Mouse (Mus musculus): Measurements from ENCODE around the gene Olfr1148. TPM values are rescaled to one million over a fixed set of nuclear protein-coding genes. Genes with fewer than 3 reads are reported as not detected.

Olfr1148 gene
- total RNA-seq (2014; fragmentation: Nextera tagmentation) (not detected in 2 replicates), total RNA-seq (2017) (0.11 TPM in 1 of 2 replicates, not detected in the other), polyA plus RNA-seq (2012) (not detected in 2 replicates)

DNA sequence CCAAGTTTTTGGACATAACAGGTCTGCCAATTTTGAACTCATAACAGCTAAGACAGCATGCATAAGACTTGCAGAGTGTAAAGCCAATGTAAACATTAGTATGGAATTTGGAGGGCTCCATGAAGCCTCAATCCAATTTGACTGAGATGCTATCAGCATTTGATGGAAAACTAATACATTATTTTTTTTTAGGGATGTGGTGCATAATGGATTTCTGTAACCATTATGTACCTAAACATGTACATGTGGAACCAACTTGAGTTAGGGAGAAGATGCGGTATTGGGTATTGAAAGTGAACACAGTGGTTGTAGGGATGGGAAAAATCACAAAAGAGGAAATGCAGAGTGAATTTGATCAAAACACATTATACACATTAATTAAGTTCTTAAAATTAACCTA, at the start of gene Olfr1148:
Gene Olfr1148, plus strand, starts transcription at position 301 of the 400 bp plus-strand sequence.
- H3K9me3 ChIP-seq (replicated peaks) = no peaks in the 10 kb centered on the region
- no peak for DNase-seq (ENCODE audit: low spot score)
- no peaks in the 10 kb centered on the region for H3K27me3 ChIP-seq (ENCODE audit: insufficient read depth, low read length)
- TF ChIP-seq CTCF (IDR thresholded peaks at IDR 0.05; ENCODE audit: low read depth, low read length) (no peak), GATA1 (IDR thresholded peaks at IDR 0.05; ENCODE audit: borderline replicate concordance, low read length) (no peak), POLR2AphosphoS5 (IDR thresholded peaks at IDR 0.05; ENCODE audit: insufficient replicate concordance, low read depth, low read length) (no peak), TAL1 (conservative IDR thresholded peaks at IDR 0.05; ENCODE audit: low read depth, low read length) (no peak), GATA2 (IDR thresholded peaks at IDR 0.05; ENCODE audit: borderline replicate concordance, low read depth, low read length) (no peak)
- no peak for ATAC-seq (ENCODE audit: extremely low read depth, insufficient number of reproducible peaks, low FRiP score, poor library complexity, severe bottlenecking)
- no peak within 1 kb of the TSS for H3K4me3 ChIP-seq (ENCODE audit: low read depth, low read length)
- H3K4me1 ChIP-seq (ENCODE audit: insufficient read depth, low read depth, low read length) = no peaks in the 10 kb centered on the region
- H3K36me3 ChIP-seq (replicated peaks) = no peaks in the 10 kb centered on the region

DNA sequence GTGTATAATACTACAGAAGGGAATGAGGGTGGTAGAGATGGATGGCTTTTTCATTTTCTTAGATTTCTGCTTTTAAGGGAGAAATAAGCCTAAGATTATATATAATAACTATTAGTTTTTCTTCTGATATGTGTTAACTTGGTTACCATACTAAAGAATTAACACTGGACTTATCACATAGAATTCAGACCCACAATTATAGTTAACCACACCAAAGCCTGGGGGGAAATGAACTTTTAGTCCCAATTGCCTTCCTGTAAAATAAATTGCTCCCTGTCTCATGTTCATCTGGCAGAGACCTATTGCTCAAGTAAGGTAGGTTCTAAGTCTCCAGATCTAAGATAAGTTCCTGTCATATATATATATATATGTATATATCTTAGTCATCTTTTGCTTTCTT, 30.0 kb upstream of the Olfr1148 start, which contains the start of gene Olfr1143:
Gene Olfr1143, plus strand, starts transcription at position 301 of the 400 bp plus-strand sequence.
- Histone ChIP-seq H3K27me3 (ENCODE audit: insufficient read depth, low read length) (no peaks in the 10 kb centered on the region), H3K36me3 (replicated peaks) (no peaks in the 10 kb centered on the region), H3K4me3 (ENCODE audit: low read depth, low read length) (no peak within 1 kb of the TSS), H3K9me3 (replicated peaks) (no peaks in the 10 kb centered on the region), H3K4me1 (ENCODE audit: insufficient read depth, low read depth, low read length) (no peaks in the 10 kb centered on the region)
- ATAC-seq (ENCODE audit: extremely low read depth, insufficient number of reproducible peaks, low FRiP score, poor library complexity, severe bottlenecking) (no peak), DNase-seq (ENCODE audit: low spot score) (no peak)
- no peak for TF ChIP-seq CTCF (IDR thresholded peaks at IDR 0.05; ENCODE audit: low read depth, low read length)
- TF ChIP-seq GATA2 (IDR thresholded peaks at IDR 0.05; ENCODE audit: borderline replicate concordance, low read depth, low read length) = no peak
- no peak for TF ChIP-seq GATA1 (IDR thresholded peaks at IDR 0.05; ENCODE audit: borderline replicate concordance, low read length)

DNA sequence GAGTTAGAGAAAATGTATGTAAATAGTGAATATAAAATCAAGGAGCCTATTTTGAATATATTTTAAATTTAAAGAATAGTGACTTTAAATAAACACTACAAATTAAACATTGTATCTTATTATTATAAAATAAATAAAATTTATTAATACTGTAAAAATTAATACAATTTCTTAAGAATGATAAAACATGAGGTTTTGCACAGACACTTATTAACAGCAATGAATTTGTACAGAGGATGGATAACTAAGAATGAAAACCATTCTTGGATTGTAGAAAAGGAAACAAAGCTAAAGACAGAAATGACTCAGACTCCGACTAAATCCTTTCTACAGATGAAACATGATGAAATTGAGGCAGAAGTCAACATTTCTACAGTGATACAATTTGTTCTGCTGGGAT, 20.8 kb upstream of the Olfr1148 start, which contains the start of gene Olfr1145:
Gene Olfr1145, plus strand, starts transcription at position 301 of the 400 bp plus-strand sequence.
- no peak for DNase-seq (ENCODE audit: low spot score)
- Histone ChIP-seq H3K9me3 (replicated peaks) (no peaks in the 10 kb centered on the region), H3K4me1 (ENCODE audit: insufficient read depth, low read depth, low read length) (no peaks in the 10 kb centered on the region), H3K4me3 (ENCODE audit: low read depth, low read length) (no peak within 1 kb of the TSS), H3K36me3 (replicated peaks) (no peaks in the 10 kb centered on the region), H3K27me3 (ENCODE audit: insufficient read depth, low read length) (no peaks in the 10 kb centered on the region)
- ATAC-seq (ENCODE audit: extremely low read depth, insufficient number of reproducible peaks, low FRiP score, poor library complexity, severe bottlenecking) = no peak
- TF ChIP-seq CTCF (IDR thresholded peaks at IDR 0.05; ENCODE audit: low read depth, low read length) = no peak
- TF ChIP-seq GATA2 (IDR thresholded peaks at IDR 0.05; ENCODE audit: borderline replicate concordance, low read depth, low read length) = no peak
- TF ChIP-seq TAL1 (conservative IDR thresholded peaks at IDR 0.05; ENCODE audit: low read depth, low read length) = no peak
- TF ChIP-seq GATA1 (IDR thresholded peaks at IDR 0.05; ENCODE audit: borderline replicate concordance, low read length) = no peak
- TF ChIP-seq POLR2AphosphoS5 (IDR thresholded peaks at IDR 0.05; ENCODE audit: insufficient replicate concordance, low read depth, low read length) = no peak

DNA sequence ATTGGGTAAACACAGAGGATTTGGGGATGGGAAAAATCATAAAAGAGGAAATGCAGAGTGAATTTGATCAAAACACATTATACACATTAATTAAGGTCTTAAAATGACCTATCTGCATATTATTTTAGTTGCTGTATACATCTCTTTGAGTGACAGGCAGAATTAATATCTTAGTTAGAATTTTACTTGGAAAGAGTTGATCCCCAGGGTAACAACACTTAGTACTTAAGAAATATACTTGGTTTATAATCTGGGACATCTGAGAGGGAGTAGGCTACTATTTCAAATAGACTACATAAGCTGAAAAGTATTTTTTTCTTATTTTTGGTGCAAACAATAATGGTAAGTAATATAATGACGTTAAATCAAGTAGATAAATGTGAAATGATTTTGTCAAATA, 13.4 kb downstream of the Olfr1148 start, which contains the start of gene Olfr1150-ps1:
Gene Olfr1150-ps1, plus strand, starts transcription at position 301 of the 400 bp plus-strand sequence.
- DNase-seq (ENCODE audit: low spot score) = no peak
- no peaks in the 10 kb centered on the region for H3K9me3 ChIP-seq (replicated peaks)
- H3K4me1 ChIP-seq (ENCODE audit: insufficient read depth, low read depth, low read length) = no peaks in the 10 kb centered on the region
- TF ChIP-seq GATA1 (IDR thresholded peaks at IDR 0.05; ENCODE audit: borderline replicate concordance, low read length) (no peak), GATA2 (IDR thresholded peaks at IDR 0.05; ENCODE audit: borderline replicate concordance, low read depth, low read length) (no peak), POLR2AphosphoS5 (IDR thresholded peaks at IDR 0.05; ENCODE audit: insufficient replicate concordance, low read depth, low read length) (no peak), TAL1 (conservative IDR thresholded peaks at IDR 0.05; ENCODE audit: low read depth, low read length) (no peak), CTCF (IDR thresholded peaks at IDR 0.05; ENCODE audit: low read depth, low read length) (no peak)
- no peaks in the 10 kb centered on the region for H3K36me3 ChIP-seq (replicated peaks)
- no peaks in the 10 kb centered on the region for H3K27me3 ChIP-seq (ENCODE audit: insufficient read depth, low read length)
- ATAC-seq (ENCODE audit: extremely low read depth, insufficient number of reproducible peaks, low FRiP score, poor library complexity, severe bottlenecking) = no peak
- H3K4me3 ChIP-seq (ENCODE audit: low read depth, low read length) = no peak within 1 kb of the TSS

DNA sequence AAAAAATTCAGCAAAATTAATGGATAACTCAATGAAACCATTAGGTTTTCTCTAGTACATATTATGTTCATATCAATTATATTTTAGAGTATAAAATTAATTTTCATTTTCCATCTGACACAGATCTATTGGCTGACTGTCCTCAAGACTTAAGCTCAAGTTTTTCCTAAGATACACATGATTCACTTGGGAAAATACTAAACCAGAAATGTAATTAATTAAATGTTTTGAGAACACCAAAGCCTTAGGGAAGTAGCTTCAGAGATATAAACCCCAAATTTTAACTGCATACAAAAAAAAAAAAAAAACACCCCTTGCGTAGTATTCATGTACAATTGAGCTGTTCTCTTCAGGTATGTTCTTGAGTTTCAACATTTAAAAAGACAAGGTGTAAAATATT, 25.2 kb downstream of the Olfr1148 start, which contains the start of gene Olfr1151:
Gene Olfr1151, plus strand, starts transcription at position 301 of the 400 bp plus-strand sequence.
- Histone ChIP-seq H3K27me3 (ENCODE audit: insufficient read depth, low read length) (no peaks in the 10 kb centered on the region), H3K36me3 (replicated peaks) (no peaks in the 10 kb centered on the region), H3K9me3 (replicated peaks) (no peaks in the 10 kb centered on the region), H3K4me1 (ENCODE audit: insufficient read depth, low read depth, low read length) (no peaks in the 10 kb centered on the region), H3K4me3 (ENCODE audit: low read depth, low read length) (no peak within 1 kb of the TSS)
- no peak for TF ChIP-seq CTCF (IDR thresholded peaks at IDR 0.05; ENCODE audit: low read depth, low read length)
- TF ChIP-seq TAL1 (conservative IDR thresholded peaks at IDR 0.05; ENCODE audit: low read depth, low read length) = no peak
- no peak for TF ChIP-seq GATA1 (IDR thresholded peaks at IDR 0.05; ENCODE audit: borderline replicate concordance, low read length)
- TF ChIP-seq POLR2AphosphoS5 (IDR thresholded peaks at IDR 0.05; ENCODE audit: insufficient replicate concordance, low read depth, low read length) = no peak
- no peak for TF ChIP-seq GATA2 (IDR thresholded peaks at IDR 0.05; ENCODE audit: borderline replicate concordance, low read depth, low read length)
- ATAC-seq (ENCODE audit: extremely low read depth, insufficient number of reproducible peaks, low FRiP score, poor library complexity, severe bottlenecking) (no peak), DNase-seq (ENCODE audit: low spot score) (no peak)

DNA sequence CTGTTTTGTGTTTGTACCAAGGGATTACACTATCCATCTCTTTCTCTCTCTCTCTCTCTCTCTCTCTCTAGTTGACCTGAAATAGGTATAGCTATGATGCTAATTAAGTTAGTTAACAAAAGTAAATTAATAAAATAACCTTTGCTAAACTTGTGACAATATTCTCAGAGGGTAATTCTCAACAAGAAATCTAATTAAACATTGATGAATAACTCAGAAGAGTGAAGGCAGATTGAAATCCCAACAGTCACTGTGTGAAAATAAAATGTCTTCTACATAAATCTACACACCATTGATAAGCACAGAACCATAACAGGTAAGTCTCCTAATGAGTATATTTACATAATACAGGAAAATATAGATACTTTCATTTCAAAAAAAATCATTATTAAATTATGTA, 35.9 kb downstream of the Olfr1148 start, which contains the start of gene Olfr1152:
Gene Olfr1152, plus strand, starts transcription at position 301 of the 400 bp plus-strand sequence.
- Histone ChIP-seq H3K4me3 (ENCODE audit: low read depth, low read length) (no peak within 1 kb of the TSS), H3K27me3 (ENCODE audit: insufficient read depth, low read length) (no peaks in the 10 kb centered on the region), H3K4me1 (ENCODE audit: insufficient read depth, low read depth, low read length) (no peaks in the 10 kb centered on the region), H3K9me3 (replicated peaks) (0 out of 2 replicates have a peak, but pooled peaks cover 6% of the 10 kb centered on the region), H3K36me3 (replicated peaks) (no peaks in the 10 kb centered on the region)
- TF ChIP-seq GATA1 (IDR thresholded peaks at IDR 0.05; ENCODE audit: borderline replicate concordance, low read length) = no peak
- no peak for TF ChIP-seq TAL1 (conservative IDR thresholded peaks at IDR 0.05; ENCODE audit: low read depth, low read length)
- TF ChIP-seq CTCF (IDR thresholded peaks at IDR 0.05; ENCODE audit: low read depth, low read length) = no peak
- no peak for TF ChIP-seq GATA2 (IDR thresholded peaks at IDR 0.05; ENCODE audit: borderline replicate concordance, low read depth, low read length)
- no peak for TF ChIP-seq POLR2AphosphoS5 (IDR thresholded peaks at IDR 0.05; ENCODE audit: insufficient replicate concordance, low read depth, low read length)
- ATAC-seq (ENCODE audit: extremely low read depth, insufficient number of reproducible peaks, low FRiP score, poor library complexity, severe bottlenecking) (no peak), DNase-seq (ENCODE audit: low spot score) (no peak)

Other genes starting within 250 kb of the Olfr1148 start
Only the 20 nearest of the 29 such genes appear.
- not detected in 2 replicates for gene Olfr1134, start 172.1 kb upstream of the Olfr1148 start, total RNA-seq (2014; fragmentation: Nextera tagmentation)
- gene Olfr1134, start 172.1 kb upstream of the Olfr1148 start, total RNA-seq (2017) = not detected in 2 replicates
- gene Olfr1134, start 172.1 kb upstream of the Olfr1148 start, polyA plus RNA-seq (2012) = not detected in 2 replicates
- not detected in 2 replicates for gene Olfr1135, start 156.9 kb upstream of the Olfr1148 start, total RNA-seq (2014; fragmentation: Nextera tagmentation)
- gene Olfr1135, start 156.9 kb upstream of the Olfr1148 start, total RNA-seq (2017) = 0.05 TPM in 1 of 2 replicates, not detected in the other
- not detected in 2 replicates for gene Olfr1135, start 156.9 kb upstream of the Olfr1148 start, polyA plus RNA-seq (2012)
- gene Olfr1136, start 136.6 kb upstream of the Olfr1148 start, total RNA-seq (2014; fragmentation: Nextera tagmentation) = not detected in 2 replicates
- gene Olfr1136, start 136.6 kb upstream of the Olfr1148 start, total RNA-seq (2017) = 0.17 TPM in 1 of 2 replicates, not detected in the other
- gene Olfr1136, start 136.6 kb upstream of the Olfr1148 start, polyA plus RNA-seq (2012) = not detected in 2 replicates
- gene Olfr1137, start 117.4 kb upstream of the Olfr1148 start, total RNA-seq (2014; fragmentation: Nextera tagmentation) = not detected in 2 replicates
- gene Olfr1137, start 117.4 kb upstream of the Olfr1148 start, total RNA-seq (2017) = 0.11 and 0.29 TPM in 2 replicates
- gene Olfr1137, start 117.4 kb upstream of the Olfr1148 start, polyA plus RNA-seq (2012) = not detected in 2 replicates
- not detected in 2 replicates for gene Olfr1138, start 90.6 kb upstream of the Olfr1148 start, total RNA-seq (2014; fragmentation: Nextera tagmentation)
- gene Olfr1138, start 90.6 kb upstream of the Olfr1148 start, total RNA-seq (2017) = 0.33 TPM in 1 of 2 replicates, not detected in the other
- gene Olfr1138, start 90.6 kb upstream of the Olfr1148 start, polyA plus RNA-seq (2012) = not detected in 2 replicates
- gene Olfr1140, start 86.8 kb upstream of the Olfr1148 start, total RNA-seq (2014; fragmentation: Nextera tagmentation) = not detected in 2 replicates
- 0.16 TPM in 1 of 2 replicates, not detected in the other for gene Olfr1140, start 86.8 kb upstream of the Olfr1148 start, total RNA-seq (2017)
- gene Olfr1140, start 86.8 kb upstream of the Olfr1148 start, polyA plus RNA-seq (2012) = not detected in 2 replicates
- gene Olfr1141, start 76.5 kb upstream of the Olfr1148 start, total RNA-seq (2014; fragmentation: Nextera tagmentation) = not detected in 2 replicates
- gene Olfr1141, start 76.5 kb upstream of the Olfr1148 start, total RNA-seq (2017) = 0.17 TPM in 1 of 2 replicates, not detected in the other
- not detected in 2 replicates for gene Olfr1141, start 76.5 kb upstream of the Olfr1148 start, polyA plus RNA-seq (2012)
- gene Olfr152, start 51.0 kb upstream of the Olfr1148 start, total RNA-seq (2014; fragmentation: Nextera tagmentation) = not detected in 2 replicates
- gene Olfr152, start 51.0 kb upstream of the Olfr1148 start, total RNA-seq (2017) = 0.16 TPM in 1 of 2 replicates, not detected in the other
- gene Olfr152, start 51.0 kb upstream of the Olfr1148 start, polyA plus RNA-seq (2012) = not detected in 2 replicates
- gene Olfr1143, start 29.9 kb upstream of the Olfr1148 start, total RNA-seq (2014; fragmentation: Nextera tagmentation) = not detected in 2 replicates
- 0.05 and 0.29 TPM in 2 replicates for gene Olfr1143, start 29.9 kb upstream of the Olfr1148 start, total RNA-seq (2017)
- not detected in 2 replicates for gene Olfr1143, start 29.9 kb upstream of the Olfr1148 start, polyA plus RNA-seq (2012)
- not detected in 2 replicates for gene Olfr1145, start 20.7 kb upstream of the Olfr1148 start, total RNA-seq (2014; fragmentation: Nextera tagmentation)
- gene Olfr1145, start 20.7 kb upstream of the Olfr1148 start, total RNA-seq (2017) = not detected in 2 replicates
- gene Olfr1145, start 20.7 kb upstream of the Olfr1148 start, polyA plus RNA-seq (2012) = not detected in 2 replicates
- not detected in 2 replicates for gene Olfr1150-ps1, start 13.5 kb downstream of the Olfr1148 start, total RNA-seq (2014; fragmentation: Nextera tagmentation)
- 0.06 TPM in 1 of 2 replicates, not detected in the other for gene Olfr1150-ps1, start 13.5 kb downstream of the Olfr1148 start, total RNA-seq (2017)
- not detected in 2 replicates for gene Olfr1150-ps1, start 13.5 kb downstream of the Olfr1148 start, polyA plus RNA-seq (2012)
- not detected in 2 replicates for gene Olfr1151, start 25.3 kb downstream of the Olfr1148 start, total RNA-seq (2014; fragmentation: Nextera tagmentation)
- gene Olfr1151, start 25.3 kb downstream of the Olfr1148 start, total RNA-seq (2017) = 0.38 TPM in 1 of 2 replicates, not detected in the other
- gene Olfr1151, start 25.3 kb downstream of the Olfr1148 start, polyA plus RNA-seq (2012) = not detected in 2 replicates
- not detected in 2 replicates for gene Olfr1152, start 36.0 kb downstream of the Olfr1148 start, total RNA-seq (2014; fragmentation: Nextera tagmentation)
- 0.12 and 0.16 TPM in 2 replicates for gene Olfr1152, start 36.0 kb downstream of the Olfr1148 start, total RNA-seq (2017)
- gene Olfr1152, start 36.0 kb downstream of the Olfr1148 start, polyA plus RNA-seq (2012) = not detected in 2 replicates
- gene Olfr1153, start 64.4 kb downstream of the Olfr1148 start, total RNA-seq (2014; fragmentation: Nextera tagmentation) = not detected in 2 replicates
- gene Olfr1153, start 64.4 kb downstream of the Olfr1148 start, total RNA-seq (2017) = 0.12 and 0.27 TPM in 2 replicates
- gene Olfr1153, start 64.4 kb downstream of the Olfr1148 start, polyA plus RNA-seq (2012) = not detected in 2 replicates
- gene Olfr1154, start 74.6 kb downstream of the Olfr1148 start, total RNA-seq (2014; fragmentation: Nextera tagmentation) = not detected in 2 replicates
- not detected in 2 replicates for gene Olfr1154, start 74.6 kb downstream of the Olfr1148 start, total RNA-seq (2017)
- gene Olfr1154, start 74.6 kb downstream of the Olfr1148 start, polyA plus RNA-seq (2012) = not detected in 2 replicates
- gene Olfr1155, start 114.6 kb downstream of the Olfr1148 start, total RNA-seq (2014; fragmentation: Nextera tagmentation) = not detected in 2 replicates
- 0.06 and 0.33 TPM in 2 replicates for gene Olfr1155, start 114.6 kb downstream of the Olfr1148 start, total RNA-seq (2017)
- gene Olfr1155, start 114.6 kb downstream of the Olfr1148 start, polyA plus RNA-seq (2012) = not detected in 2 replicates
- gene Olfr1156, start 122.6 kb downstream of the Olfr1148 start, total RNA-seq (2014; fragmentation: Nextera tagmentation) = not detected in 2 replicates
- gene Olfr1156, start 122.6 kb downstream of the Olfr1148 start, total RNA-seq (2017) = 0.16 and 0.29 TPM in 2 replicates
- gene Olfr1156, start 122.6 kb downstream of the Olfr1148 start, polyA plus RNA-seq (2012) = not detected in 2 replicates
- not detected in 2 replicates for gene Olfr1157, start 137.8 kb downstream of the Olfr1148 start, total RNA-seq (2014; fragmentation: Nextera tagmentation)
- gene Olfr1157, start 137.8 kb downstream of the Olfr1148 start, total RNA-seq (2017) = not detected in 2 replicates
- gene Olfr1157, start 137.8 kb downstream of the Olfr1148 start, polyA plus RNA-seq (2012) = not detected in 2 replicates
- gene Olfr74, start 144.1 kb downstream of the Olfr1148 start, total RNA-seq (2014; fragmentation: Nextera tagmentation) = not detected in 2 replicates
- gene Olfr74, start 144.1 kb downstream of the Olfr1148 start, total RNA-seq (2017) = not detected in 2 replicates
- not detected in 2 replicates for gene Olfr74, start 144.1 kb downstream of the Olfr1148 start, polyA plus RNA-seq (2012)
- not detected in 2 replicates for gene Olfr1158, start 159.6 kb downstream of the Olfr1148 start, total RNA-seq (2014; fragmentation: Nextera tagmentation)
- gene Olfr1158, start 159.6 kb downstream of the Olfr1148 start, total RNA-seq (2017) = 0.29 TPM in 1 of 2 replicates, not detected in the other
- not detected in 2 replicates for gene Olfr1158, start 159.6 kb downstream of the Olfr1148 start, polyA plus RNA-seq (2012)

Data from G1E (cell line).